Mouse (Mus musculus): ENCODE data around the gene Mosmo.
"Not testable (repeated sequence)": the region's sequence is repeated elsewhere in the genome, so short reads cannot be mapped to it uniquely, and the experiment has no call there.

Gene Mosmo

DNA sequence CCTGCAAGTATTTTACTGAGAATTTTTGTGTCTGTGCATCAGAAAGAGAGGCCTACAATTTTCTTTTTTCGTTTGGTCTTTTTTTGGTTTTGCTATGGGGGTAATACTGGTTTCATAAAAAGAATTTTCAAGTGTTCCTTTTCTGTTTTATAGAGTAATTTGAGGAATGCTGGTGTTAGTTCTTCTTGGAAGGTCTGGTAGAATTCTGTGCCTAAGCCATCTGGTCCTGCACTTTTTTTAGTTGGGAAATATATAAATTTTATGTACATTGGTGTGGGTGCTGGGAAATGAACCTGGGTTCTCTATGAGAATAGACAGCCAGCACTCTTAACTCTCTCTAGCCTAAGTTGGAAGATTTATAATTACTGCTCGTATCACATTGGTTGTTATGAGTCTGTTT lies 34.7 kb downstream of the Mosmo start:
- DNase-seq = no peak

- DNase-seq = no peak
Measured at GRCm38 (mm10) chr7:120713225-120713624, 35.8 kb downstream of the Mosmo start.

DNA sequence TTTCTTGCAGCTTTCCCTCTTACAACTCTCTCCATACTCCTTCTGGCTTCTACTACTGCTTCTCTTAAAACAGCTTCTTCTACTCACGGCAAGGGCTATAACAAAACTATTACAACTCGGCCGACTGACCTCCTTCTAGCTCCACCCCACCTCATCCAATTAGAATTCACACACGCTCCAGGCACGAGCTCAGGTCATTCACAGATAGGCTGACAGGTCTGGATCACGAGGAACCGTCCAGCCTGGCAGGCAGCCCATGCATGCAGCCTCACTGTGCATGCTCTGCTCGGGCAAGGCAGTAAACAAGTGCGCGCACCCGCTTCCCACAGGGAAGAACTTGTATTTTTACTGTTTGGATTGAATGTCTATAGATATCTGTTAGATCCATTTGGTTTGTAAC lies 36.5 kb downstream of the Mosmo start:
- not testable (repeated sequence) for DNase-seq

DNA sequence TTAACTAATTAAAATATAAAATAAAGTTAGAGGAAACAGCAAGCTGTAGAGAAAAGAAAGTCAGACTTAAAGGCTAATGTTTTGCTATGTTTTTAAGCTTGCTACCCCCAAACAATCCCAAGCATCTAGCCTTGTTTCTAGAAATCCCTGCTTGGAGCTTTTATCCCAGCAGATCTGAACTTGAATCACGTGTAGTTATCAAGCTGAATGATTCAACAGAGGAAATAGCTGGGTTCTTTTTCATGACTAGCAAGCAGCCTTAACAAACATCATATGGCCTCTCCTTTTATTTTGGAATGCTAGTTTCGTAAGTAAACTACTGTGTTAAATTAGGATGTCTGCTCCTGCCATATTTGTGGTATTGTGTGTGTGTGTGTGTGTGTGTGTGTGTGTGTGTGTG lies 39.8 kb downstream of the Mosmo start:
- DNase-seq = no peak

DNA sequence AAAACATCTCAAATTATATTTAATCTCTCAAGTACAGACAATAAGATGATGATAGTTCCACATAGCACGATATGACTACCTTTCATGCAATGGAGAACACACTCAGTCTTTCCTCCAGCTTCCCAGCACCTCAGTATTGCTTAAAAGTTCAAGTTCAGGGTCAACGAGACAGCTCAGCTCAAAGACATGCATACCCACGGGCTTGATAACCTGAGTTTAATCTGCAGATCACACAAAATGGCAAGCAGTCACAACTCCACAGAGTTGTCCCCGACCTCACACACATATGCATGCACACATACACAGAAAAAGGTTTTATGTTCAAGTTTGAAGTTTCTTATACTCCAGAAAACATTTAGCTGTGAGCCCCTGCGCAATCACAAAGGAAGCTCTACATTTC lies 43.6 kb downstream of the Mosmo start:
- no peak for DNase-seq

- DNase-seq = no peak
Measured at GRCm38 (mm10) chr7:120721456-120721855, 44.0 kb downstream of the Mosmo start.

GRCm38 (mm10) chr7:120722063-120722462 lies 44.6 kb downstream of the Mosmo start:
- DNase-seq = no peak

DNA sequence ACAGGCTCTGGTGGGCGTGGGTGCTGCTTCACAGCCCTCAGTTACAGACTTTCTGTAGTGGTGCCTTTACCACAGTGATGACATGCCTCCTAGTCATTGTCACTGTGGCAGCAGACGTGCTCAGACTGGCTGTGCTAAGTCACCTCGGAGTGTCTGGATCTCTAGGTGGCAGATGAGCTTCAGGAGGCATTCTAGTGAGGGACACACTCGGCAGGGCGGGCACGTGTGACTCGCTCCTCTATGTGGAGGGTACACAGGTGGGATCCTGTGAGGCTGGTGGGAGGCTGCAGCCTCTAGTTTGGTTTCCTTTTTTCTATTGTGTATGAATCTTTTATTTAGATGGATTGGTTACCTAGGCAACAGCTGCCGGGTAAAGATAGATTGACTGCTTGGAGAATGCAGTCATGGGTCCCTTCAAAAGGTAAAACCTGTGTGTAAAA lies 45.4 kb downstream of the Mosmo start:
- no peak for DNase-seq

DNA sequence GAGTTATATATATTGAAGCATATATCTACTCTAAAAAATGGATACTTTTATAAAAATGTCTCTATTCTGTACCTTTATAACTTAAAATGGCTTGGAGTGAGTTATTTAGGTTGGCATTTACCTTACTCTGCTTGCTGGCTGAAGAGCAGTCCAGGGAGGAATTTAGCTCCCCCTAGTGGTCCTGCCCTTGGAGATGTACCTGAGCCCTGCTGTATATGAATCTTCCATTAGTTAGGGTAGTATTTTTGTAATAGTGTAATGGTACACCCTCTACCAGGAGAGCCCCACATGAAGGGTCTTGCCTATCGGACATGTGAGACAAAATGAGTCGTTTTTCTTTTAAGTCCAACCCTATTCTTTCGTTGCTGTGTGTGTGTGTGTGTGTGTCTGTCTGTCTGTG lies 50.2 kb downstream of the Mosmo start:
- peak in 1 of 2 experiments; percentile 39 for DNase-seq

GRCm38 (mm10) chr7:120729635-120730034 lies 52.2 kb downstream of the Mosmo start:
- DNase-seq = no peak

- DNase-seq = no peak
Measured at GRCm38 (mm10) chr7:120732906-120733305, 55.5 kb downstream of the Mosmo start.

DNA sequence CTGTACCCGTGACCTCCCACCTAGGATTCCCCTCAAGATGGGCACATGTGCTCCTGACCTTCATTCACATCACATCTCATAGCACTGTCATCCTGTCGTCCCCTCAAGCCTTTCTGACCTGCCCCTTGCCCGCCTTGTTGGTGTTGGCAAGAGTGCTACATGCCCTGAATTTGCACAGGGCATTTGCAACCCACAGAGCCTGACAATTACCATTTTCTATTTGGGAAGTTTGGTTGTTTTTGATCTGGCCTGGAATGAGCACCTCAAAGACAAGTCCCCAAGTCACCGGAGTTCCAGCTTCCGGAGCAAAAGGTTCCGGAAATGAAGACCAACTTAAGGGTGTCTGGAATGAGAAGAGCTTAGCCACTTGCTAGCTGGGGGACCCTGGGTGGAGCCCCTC lies 61.6 kb downstream of the Mosmo start, which contains the start of gene Vwa3a:
Vwa3a (plus strand) TSS at position 301 of the 400 bp plus-strand sequence.
- DNase-seq = no peak

DNA sequence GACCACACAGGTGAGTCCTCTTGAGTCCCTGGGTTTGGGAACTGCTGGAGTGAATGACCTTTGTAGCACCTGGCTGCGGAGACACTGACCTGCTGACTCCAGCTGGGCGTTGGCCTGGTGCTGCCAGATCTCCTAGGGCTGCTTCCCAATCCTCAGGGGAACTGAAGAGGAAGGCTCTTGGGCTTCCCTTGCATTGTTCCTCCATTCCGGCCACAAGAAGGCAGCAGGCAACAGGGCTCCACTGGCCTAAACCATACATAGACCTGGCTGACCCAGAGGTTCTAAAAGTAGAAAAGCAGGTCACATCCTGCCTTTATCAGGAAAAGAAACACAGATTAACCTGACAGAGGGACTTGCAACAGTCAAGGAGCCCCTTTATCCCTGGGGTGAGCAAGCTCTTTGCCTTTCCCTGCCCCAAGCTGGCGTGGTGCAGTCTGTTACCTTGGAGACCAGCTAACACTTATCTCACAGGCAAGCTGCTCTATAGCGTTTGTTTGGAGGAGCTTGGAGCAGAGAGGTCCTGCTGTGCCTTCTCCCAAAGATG lies 62.2 kb downstream of the Mosmo start:
- no peak for DNase-seq

GRCm38 (mm10) chr7:120743366-120744351 lies 66.2 kb downstream of the Mosmo start:
- DNase-seq = no peak

DNA sequence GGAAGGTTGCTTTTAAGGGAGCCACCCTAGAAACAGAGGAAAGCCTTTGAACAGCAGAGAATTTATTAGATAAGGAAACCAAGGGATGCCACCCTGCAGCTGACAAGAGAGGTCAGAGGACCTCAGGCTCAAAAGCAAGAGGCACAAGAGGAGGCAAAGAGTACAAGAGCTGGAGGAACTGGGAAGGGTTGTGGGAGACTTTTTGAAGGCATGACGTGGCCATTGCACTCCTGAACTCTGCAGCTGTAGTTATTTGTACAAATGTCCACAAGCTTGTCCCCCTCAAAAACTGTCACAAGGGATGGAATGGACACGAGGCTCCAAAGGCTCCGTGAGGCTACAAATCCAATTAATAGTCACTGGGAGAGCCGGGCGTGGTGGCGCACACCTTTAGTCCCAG lies 67.2 kb downstream of the Mosmo start:
- DNase-seq = no peak

GRCm38 (mm10) chr7:120746029-120746428 lies 68.6 kb downstream of the Mosmo start:
- no peak for DNase-seq

GRCm38 (mm10) chr7:120746821-120747220 lies 69.4 kb downstream of the Mosmo start:
- no peak for DNase-seq

DNA sequence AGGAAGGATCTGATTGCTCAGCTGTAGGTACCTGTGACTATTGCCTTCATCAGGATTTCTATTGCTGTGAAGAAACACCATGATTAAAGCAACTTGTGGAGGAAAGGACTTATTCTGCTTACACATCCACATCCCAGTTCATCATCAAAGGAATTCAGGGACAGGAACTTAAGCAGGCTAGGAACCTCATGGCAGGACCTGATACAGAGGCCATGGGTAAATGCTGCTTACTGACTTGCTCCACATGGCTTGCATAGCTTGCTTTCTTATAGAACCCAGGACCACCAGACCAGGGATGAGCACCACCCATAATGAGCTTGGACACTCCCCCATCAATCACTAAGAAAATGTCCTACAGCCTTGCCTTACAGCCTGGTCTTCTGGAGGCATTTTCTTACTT lies 71.1 kb downstream of the Mosmo start:
- no peak for DNase-seq

- no peak for DNase-seq
Measured at GRCm38 (mm10) chr7:120751330-120751729, 73.9 kb downstream of the Mosmo start.

- DNase-seq = no peak
Measured at GRCm38 (mm10) chr7:120751906-120752305, 74.5 kb downstream of the Mosmo start.

DNA sequence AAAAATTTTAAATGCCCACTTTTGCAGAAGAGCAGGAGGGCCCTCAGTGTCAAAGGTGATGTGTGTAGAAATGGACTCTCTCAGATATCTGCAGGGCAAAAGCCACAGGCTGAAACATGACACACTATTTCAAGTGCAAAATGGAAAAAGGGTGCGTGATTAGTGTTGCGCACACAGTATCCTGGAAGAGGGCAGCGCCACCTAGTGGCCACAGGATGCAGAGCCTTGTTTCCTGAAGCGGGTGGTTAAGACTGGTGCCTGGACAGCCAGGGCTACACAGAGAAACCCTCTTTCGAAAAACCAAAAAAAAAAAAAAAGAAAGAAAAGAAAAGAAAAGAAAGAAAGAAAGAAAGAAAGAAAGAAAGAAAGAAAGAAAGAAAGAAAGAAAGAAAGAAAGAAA lies 77.3 kb downstream of the Mosmo start:
- peak; percentile 84 to 91 for DNase-seq

DNA sequence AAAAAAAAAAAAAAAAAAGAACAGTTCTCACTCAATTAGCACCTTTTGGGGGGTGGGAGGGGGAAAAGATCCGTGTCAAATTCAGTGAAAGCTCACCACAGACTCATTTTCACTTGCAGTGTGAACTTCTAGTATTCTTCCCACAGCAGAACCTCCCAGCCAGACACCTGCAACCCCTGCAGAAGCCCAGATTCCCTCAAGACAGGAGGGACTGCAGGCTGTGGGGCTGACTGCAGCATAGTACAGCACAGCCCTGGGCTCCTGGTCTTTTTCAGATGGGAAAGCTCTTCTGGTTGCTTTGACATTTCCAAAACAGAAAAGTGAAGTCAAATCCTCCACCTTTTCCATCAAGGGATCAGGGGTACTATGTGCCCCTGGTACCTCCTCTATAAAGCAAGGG lies 90.0 kb downstream of the Mosmo start:
- no peak for DNase-seq

GRCm38 (mm10) chr7:120771389-120771788 lies 94.0 kb downstream of the Mosmo start:
- DNase-seq = no peak

GRCm38 (mm10) chr7:120778012-120778411 lies 100.6 kb downstream of the Mosmo start:
- no peak for DNase-seq

Measured in cerebellum, postnatal 25 days (tissue).